Mouse (Mus musculus): ENCODE measurements around the gene Mecom. TPM values are rescaled to one million over a fixed set of nuclear protein-coding genes. Genes with fewer than 3 reads are reported as not detected.

The Mecom gene
- polyA plus RNA-seq, 1 experiment: 0.19 TPM

- H3K4me3 ChIP-seq (ENCODE audit: control insufficient read depth, low read depth, low read length): no peak overlapping the region
- no peaks in the 10 kb centered on the region; the same call in 1 of the 2 replicates for H3K4me1 ChIP-seq (ENCODE audit: control insufficient read depth, insufficient read depth, low read length)
- H3K36me3 ChIP-seq (ENCODE audit: control insufficient read depth, insufficient read depth, low read length): no peaks in the 10 kb centered on the region
- H3K27ac ChIP-seq (ENCODE audit: control insufficient read depth, insufficient read depth, low read depth, low read length): no peak overlapping the region
- TF ChIP-seq CTCF (IDR thresholded peaks at IDR 0.05; ENCODE audit: control insufficient read depth, insufficient read depth, insufficient replicate concordance, low read depth, low read length) (no peak), POLR2A (IDR thresholded peaks at IDR 0.05; ENCODE audit: control insufficient read depth, low read depth, low read length) (no peak)
- no peaks in the 10 kb centered on the region for H3K27me3 ChIP-seq (ENCODE audit: control insufficient read depth, insufficient read depth, low read length)
Observed at GRCm38 (mm10) chr3:30248656-30249384, 299.0 kb downstream of the Mecom start.

GRCm38 (mm10) chr3:30247256-30247655 is 300.6 kb downstream of the Mecom start:
- no peaks in the 10 kb centered on the region; the same call in 1 of the 2 replicates for H3K4me1 ChIP-seq (ENCODE audit: control insufficient read depth, insufficient read depth, low read length)
- TF ChIP-seq CTCF (IDR thresholded peaks at IDR 0.05; ENCODE audit: control insufficient read depth, insufficient read depth, insufficient replicate concordance, low read depth, low read length): no peak
- no peak for TF ChIP-seq POLR2A (IDR thresholded peaks at IDR 0.05; ENCODE audit: control insufficient read depth, low read depth, low read length)
- no peaks in the 10 kb centered on the region for H3K27me3 ChIP-seq (ENCODE audit: control insufficient read depth, insufficient read depth, low read length)
- H3K36me3 ChIP-seq (ENCODE audit: control insufficient read depth, insufficient read depth, low read length): no peaks in the 10 kb centered on the region
- H3K27ac ChIP-seq (ENCODE audit: control insufficient read depth, insufficient read depth, low read depth, low read length): no peak overlapping the region
- no peak overlapping the region; the same call in 1 of the 2 replicates for H3K4me3 ChIP-seq (ENCODE audit: control insufficient read depth, low read depth, low read length)

DNA sequence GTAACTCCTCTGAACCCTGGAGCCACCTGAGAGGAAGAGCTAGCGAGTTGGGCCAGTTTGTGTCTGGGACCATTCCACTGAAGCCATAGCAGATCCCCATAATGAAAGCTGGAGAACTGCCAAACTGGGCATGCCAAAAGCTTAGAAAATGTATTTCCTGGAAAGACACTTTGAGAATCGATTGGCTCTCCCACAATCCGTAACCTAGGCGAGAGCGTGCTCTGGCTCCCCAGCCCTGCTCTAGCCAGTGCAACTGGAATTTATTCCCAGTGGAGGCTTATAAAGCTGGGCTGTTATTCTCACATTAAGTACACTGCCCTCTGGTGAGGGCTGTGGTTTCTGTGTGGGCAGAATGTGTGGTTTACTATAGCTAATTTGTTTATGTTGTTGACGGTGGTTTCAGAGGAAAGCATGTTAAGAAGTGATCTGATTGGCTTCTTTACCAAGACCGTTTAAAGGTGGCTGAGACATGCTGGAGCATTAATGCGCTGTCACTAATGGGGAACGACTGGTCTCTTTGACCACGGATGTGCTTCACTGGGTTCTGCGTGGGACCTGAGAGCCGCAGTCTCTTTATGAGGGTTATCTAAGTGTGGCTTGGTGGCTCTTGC is 301.3 kb downstream of the Mecom start:
- TF ChIP-seq CTCF (IDR thresholded peaks at IDR 0.05; ENCODE audit: control insufficient read depth, insufficient read depth, insufficient replicate concordance, low read depth, low read length) (no peak), POLR2A (IDR thresholded peaks at IDR 0.05; ENCODE audit: control insufficient read depth, low read depth, low read length) (no peak)
- H3K36me3 ChIP-seq (ENCODE audit: control insufficient read depth, insufficient read depth, low read length): no peaks in the 10 kb centered on the region
- H3K4me1 ChIP-seq (ENCODE audit: control insufficient read depth, insufficient read depth, low read length): no peaks in the 10 kb centered on the region; the same call in 1 of the 2 replicates
- no peak overlapping the region for H3K4me3 ChIP-seq (ENCODE audit: control insufficient read depth, low read depth, low read length)
- no peak overlapping the region for H3K27ac ChIP-seq (ENCODE audit: control insufficient read depth, insufficient read depth, low read depth, low read length)
- no peaks in the 10 kb centered on the region for H3K27me3 ChIP-seq (ENCODE audit: control insufficient read depth, insufficient read depth, low read length)

- H3K27me3 ChIP-seq (ENCODE audit: control insufficient read depth, insufficient read depth, low read length): no peaks in the 10 kb centered on the region
- H3K36me3 ChIP-seq (ENCODE audit: control insufficient read depth, insufficient read depth, low read length): no peaks in the 10 kb centered on the region
- H3K27ac ChIP-seq (ENCODE audit: control insufficient read depth, insufficient read depth, low read depth, low read length): no peak overlapping the region
- TF ChIP-seq CTCF (IDR thresholded peaks at IDR 0.05; ENCODE audit: control insufficient read depth, insufficient read depth, insufficient replicate concordance, low read depth, low read length): no peak
- no peak for TF ChIP-seq POLR2A (IDR thresholded peaks at IDR 0.05; ENCODE audit: control insufficient read depth, low read depth, low read length)
- H3K4me1 ChIP-seq (ENCODE audit: control insufficient read depth, insufficient read depth, low read length): no peaks in the 10 kb centered on the region; the same call in 1 of the 2 replicates
- no peak overlapping the region for H3K4me3 ChIP-seq (ENCODE audit: control insufficient read depth, low read depth, low read length)
Observed at GRCm38 (mm10) chr3:30245950-30246349, 301.9 kb downstream of the Mecom start.

- Histone ChIP-seq H3K4me3 (ENCODE audit: control insufficient read depth, low read depth, low read length) (no peak overlapping the region), H3K36me3 (ENCODE audit: control insufficient read depth, insufficient read depth, low read length) (no peaks in the 10 kb centered on the region), H3K27ac (ENCODE audit: control insufficient read depth, insufficient read depth, low read depth, low read length) (no peak overlapping the region), H3K27me3 (ENCODE audit: control insufficient read depth, insufficient read depth, low read length) (no peaks in the 10 kb centered on the region), H3K4me1 (ENCODE audit: control insufficient read depth, insufficient read depth, low read length) (no peaks in the 10 kb centered on the region; the same call in 1 of the 2 replicates)
- TF ChIP-seq POLR2A (IDR thresholded peaks at IDR 0.05; ENCODE audit: control insufficient read depth, low read depth, low read length) (no peak), CTCF (IDR thresholded peaks at IDR 0.05; ENCODE audit: control insufficient read depth, insufficient read depth, insufficient replicate concordance, low read depth, low read length) (no peak)
Observed at GRCm38 (mm10) chr3:30244401-30244871, 303.4 kb downstream of the Mecom start.

- no peak for TF ChIP-seq POLR2A (IDR thresholded peaks at IDR 0.05; ENCODE audit: control insufficient read depth, low read depth, low read length)
- TF ChIP-seq CTCF (IDR thresholded peaks at IDR 0.05; ENCODE audit: control insufficient read depth, insufficient read depth, insufficient replicate concordance, low read depth, low read length): no peak
- no peaks in the 10 kb centered on the region for H3K27me3 ChIP-seq (ENCODE audit: control insufficient read depth, insufficient read depth, low read length)
- no peak overlapping the region for H3K27ac ChIP-seq (ENCODE audit: control insufficient read depth, insufficient read depth, low read depth, low read length)
- H3K4me3 ChIP-seq (ENCODE audit: control insufficient read depth, low read depth, low read length): no peak overlapping the region
- H3K36me3 ChIP-seq (ENCODE audit: control insufficient read depth, insufficient read depth, low read length): no peaks in the 10 kb centered on the region
- H3K4me1 ChIP-seq (ENCODE audit: control insufficient read depth, insufficient read depth, low read length): no peaks in the 10 kb centered on the region; the same call in 1 of the 2 replicates
Observed at GRCm38 (mm10) chr3:30243776-30244275, 304.0 kb downstream of the Mecom start.

DNA sequence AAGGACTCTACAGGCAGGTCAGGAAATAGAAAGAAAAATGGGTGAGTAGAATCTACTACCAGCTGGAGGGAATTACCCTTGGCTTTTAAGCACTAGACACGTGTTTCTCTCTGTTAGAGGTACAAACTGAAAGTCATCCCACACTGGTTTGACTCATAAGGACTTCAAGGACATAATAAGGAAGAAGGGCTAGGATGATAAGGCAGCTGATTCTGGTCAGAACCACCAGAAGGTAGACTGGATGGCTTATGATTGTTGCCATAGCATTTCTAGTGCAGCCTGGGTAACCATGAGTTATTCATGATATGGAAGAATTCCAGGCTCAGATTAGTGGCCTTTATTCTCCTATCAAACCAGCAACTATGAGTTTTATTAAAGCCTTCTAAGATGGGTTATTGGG is 308.4 kb downstream of the Mecom start:
- H3K4me3 ChIP-seq (ENCODE audit: control insufficient read depth, low read depth, low read length): no peak overlapping the region
- TF ChIP-seq CTCF (IDR thresholded peaks at IDR 0.05; ENCODE audit: control insufficient read depth, insufficient read depth, insufficient replicate concordance, low read depth, low read length): no peak
- no peak for TF ChIP-seq POLR2A (IDR thresholded peaks at IDR 0.05; ENCODE audit: control insufficient read depth, low read depth, low read length)
- H3K4me1 ChIP-seq (ENCODE audit: control insufficient read depth, insufficient read depth, low read length): no peaks in the 10 kb centered on the region
- H3K36me3 ChIP-seq (ENCODE audit: control insufficient read depth, insufficient read depth, low read length): no peaks in the 10 kb centered on the region
- no peaks in the 10 kb centered on the region for H3K27me3 ChIP-seq (ENCODE audit: control insufficient read depth, insufficient read depth, low read length)
- no peak overlapping the region for H3K27ac ChIP-seq (ENCODE audit: control insufficient read depth, insufficient read depth, low read depth, low read length)
